Mouse (Mus musculus) lung, postnatal 36 days (tissue): ENCODE measurements around the gene Arhgef10l.

Source experiments
- DNase-seq: peaks from one replicate; pipeline ENCODE4 v3.0.0; 2022; ENCODE audit warnings: mixed read lengths

The Arhgef10l gene

DNA sequence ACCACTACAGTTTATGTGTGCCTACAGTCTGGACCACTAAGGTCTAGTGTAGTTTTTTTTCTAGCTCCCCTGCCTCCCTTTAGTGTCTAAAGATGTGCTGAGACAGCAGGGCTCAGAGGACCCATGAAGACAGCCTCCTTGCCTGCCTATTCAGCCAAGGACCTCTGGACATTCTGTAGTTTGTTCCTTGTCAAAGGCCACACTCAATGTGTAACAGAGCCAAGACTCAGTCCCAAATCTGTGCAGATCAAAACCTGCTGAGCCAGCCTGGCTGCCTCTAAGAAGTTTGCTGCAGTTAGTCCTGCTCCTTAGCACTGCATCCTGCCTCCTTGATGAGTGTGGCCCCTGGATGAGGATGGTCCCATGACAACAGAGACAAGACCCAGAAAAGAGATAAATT is 156.0 kb downstream of the Arhgef10l start:
- DNase-seq: no peak

DNA sequence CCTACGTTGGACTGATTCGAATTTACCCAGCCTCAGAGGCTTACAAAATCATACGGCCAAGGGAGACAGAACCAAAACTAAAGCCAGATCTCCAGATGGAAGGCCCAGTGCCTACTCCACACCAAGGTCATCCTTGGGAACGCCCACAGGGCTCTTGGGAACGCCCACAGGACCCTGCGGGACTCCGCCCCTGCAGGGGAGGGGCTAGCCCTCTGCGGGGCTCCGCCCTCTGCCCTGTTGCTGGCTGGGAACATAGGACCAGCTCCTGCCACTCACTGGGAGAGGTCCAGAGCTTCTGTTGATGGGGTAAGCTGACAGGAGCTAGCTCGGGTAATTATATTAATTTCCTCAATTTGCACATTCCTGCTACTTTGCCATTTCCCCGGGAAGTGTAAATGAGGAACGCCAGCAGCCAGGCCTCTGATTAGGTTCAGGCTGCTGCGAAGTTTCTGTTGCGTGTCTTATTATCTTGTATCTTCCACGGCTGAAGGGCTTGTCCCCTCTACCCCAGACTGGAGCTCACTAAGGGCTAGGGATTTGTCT is 158.6 kb downstream of the Arhgef10l start:
- DNase-seq: peak; percentile 3

GRCm38 (mm10) chr4:140505608-140506002 is 160.2 kb downstream of the Arhgef10l start:
- no peak for DNase-seq

GRCm38 (mm10) chr4:140504921-140505607 is 160.7 kb downstream of the Arhgef10l start:
- no peak for DNase-seq

GRCm38 (mm10) chr4:140504067-140504913 is 161.5 kb downstream of the Arhgef10l start:
- no peak for DNase-seq

DNA sequence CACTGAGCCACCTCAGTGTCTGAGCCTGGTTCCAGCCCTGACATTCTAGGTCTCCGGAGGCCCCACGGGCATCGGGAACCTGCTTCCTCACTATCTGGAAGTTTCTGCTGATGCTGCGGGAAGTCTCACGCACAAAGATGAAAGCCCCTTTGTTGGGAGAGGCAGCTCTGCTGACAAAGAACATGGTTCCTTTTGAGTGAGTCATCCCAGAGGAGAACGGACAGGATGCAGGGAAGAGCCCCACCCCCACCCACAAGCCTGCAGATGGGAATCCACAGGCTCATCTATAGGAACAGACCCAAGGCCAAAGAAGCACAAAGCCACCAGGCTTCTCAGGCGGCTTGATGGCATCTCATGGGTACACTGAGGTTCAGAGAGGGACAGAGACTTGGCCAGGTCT is 165.0 kb downstream of the Arhgef10l start:
- no peak for DNase-seq

GRCm38 (mm10) chr4:140499571-140499970 is 166.2 kb downstream of the Arhgef10l start:
- no peak for DNase-seq

DNA sequence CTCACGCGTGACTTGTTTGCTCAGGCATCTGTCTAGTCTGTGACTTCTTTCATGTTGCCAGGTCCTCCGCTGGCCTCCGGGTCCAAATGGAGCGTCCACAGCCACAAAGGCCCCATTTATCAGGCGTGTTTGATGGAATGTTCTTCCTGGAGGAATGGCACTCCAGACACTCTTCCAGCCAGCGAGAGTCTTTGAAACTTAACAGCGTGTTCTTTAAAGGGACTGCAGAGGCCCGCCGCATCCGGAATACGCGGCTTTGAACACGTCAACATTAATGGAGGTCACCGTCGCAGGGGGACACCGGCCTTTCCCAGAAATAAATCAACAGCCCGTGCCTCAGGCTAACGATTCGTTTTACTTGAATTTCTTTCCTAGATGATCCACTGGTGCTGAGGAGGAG is 168.6 kb downstream of the Arhgef10l start:
- no peak for DNase-seq

- DNase-seq: no peak
These were observed 174.3 kb downstream of the Arhgef10l start for GRCm38 (mm10) chr4:140491555-140491954.

- no peak for DNase-seq
These were observed 180.4 kb downstream of the Arhgef10l start for GRCm38 (mm10) chr4:140485442-140485841.

GRCm38 (mm10) chr4:140483134-140483533 is 182.7 kb downstream of the Arhgef10l start:
- no peak for DNase-seq

DNA sequence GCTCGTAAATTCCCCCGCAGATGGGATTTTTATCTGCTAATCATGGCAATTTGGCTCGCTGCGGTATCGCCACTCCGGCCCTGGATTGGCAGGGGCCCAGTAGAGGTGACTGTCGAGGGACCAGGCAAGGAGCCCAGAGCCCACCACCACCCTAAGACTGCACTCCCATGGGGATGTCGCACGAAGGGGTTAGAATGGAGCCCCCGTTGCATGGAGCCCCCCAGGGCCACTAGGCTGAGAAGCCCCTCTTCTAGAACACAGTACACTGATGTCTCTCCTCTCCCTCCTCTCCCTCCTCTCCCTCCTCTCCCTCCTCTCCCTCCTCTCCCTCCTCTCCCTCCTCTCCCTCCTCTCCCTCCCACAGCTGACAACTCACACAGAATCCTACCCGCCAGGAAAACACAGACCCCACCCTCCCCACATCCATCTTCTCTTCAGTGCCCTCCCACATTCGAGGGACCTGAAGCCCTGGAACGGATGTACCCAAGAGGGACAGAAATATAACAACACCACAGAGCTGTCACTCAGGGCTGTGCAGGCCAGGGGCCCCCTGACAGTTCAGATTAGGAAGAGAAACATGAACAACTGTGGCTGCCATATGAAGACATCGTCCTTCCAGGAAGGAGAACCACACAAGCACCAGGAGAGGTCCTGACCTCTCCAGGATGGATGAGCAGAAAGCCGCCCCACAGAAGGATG is 185.3 kb downstream of the Arhgef10l start:
- no peak for DNase-seq

DNA sequence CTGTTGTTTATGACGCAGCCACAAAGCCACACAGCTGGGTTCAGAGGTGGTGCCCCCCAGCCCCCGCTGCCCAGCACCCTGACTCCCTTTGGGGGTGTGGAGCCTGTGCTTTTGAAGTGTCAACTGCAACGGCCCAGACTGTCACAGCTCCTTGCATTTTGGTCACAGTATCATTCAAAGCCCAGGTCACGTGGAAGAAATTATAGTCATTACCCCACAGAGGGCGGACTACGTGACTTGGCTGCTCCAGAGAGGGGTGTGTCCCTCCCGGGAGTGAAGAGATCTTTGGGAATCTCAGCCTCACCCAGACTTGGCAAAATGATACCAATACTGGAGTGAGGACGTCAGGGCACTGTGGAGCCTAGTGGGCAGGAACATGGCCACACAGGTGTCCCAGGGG is 190.6 kb downstream of the Arhgef10l start:
- DNase-seq: no peak

DNA sequence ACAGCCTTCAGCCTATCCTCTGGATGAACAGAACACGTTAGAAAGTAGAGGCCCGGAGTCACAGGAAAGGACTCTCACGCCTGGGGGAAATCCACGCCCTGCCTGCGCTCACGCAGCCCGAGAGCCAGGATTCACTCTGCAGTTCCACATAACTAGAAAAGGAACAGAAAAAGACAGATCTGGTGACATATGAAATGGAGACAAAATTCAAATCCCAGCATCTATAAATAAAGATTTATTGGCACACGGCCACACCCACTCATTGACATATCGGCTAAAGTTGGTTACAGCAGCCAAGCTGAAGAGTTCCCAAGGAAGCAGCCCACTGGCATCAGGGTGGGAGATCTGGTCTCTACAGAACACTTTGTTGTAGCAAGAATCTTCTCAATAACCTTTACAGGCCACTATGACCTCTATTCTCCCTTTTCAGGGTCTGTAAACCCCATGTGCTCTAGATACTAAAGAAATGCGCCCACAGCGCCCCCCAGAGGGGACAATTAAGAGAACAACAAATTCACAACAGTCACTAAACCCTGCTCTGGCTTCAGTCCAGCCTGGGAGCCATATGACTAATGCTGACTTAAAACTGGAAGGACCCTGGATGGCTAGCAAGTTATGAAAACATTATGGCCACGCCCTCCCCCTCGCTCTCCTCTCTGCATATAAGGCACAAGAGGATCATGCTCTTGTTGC is 195.9 kb downstream of the Arhgef10l start:
- DNase-seq: peak; percentile 2

DNA sequence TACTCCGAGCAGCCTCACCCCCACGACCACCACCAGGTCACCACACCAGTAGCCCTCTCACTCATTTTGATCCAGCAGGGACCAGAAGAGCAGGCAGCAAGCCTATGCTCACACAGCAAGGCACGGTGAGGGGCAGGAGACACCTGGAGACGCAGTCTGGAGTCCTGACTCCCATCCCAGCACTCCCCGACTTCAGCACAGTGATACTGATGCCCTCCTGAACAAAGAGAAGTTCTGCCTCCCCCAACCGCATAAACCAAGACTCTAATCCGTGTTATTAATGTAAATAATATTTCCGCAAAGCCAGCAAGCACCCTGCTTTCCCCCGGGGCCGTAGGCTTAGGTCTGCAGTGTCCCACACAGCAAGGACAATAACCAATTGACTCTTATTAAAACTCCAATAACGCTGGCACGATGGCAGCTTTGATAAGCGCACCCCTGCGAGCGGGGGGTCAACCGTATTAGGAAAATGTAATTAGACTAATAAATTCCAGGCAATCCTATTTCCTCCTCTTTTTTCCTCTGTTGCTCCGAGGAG is 198.5 kb downstream of the Arhgef10l start:
- no peak for DNase-seq
